Mouse (Mus musculus) layer of hippocampus, postnatal 25 days (tissue): ENCODE measurements around the gene Dnaic1. TPM values are rescaled to one million over a fixed set of nuclear protein-coding genes. Genes with fewer than 3 reads are reported as not detected.
"Not testable (repeated sequence)": the region's sequence is repeated elsewhere in the genome, so short reads cannot be mapped to it uniquely, and the experiment has no call there.

Experiments used
- DNase-seq, 2 experiments: peaks; one replicate each; pipeline ENCODE4 v3.0.0; 2022; ENCODE audit warnings: mixed read lengths in 2 of 2, low spot score in 1 of 2; ENCODE audit errors: extremely low spot score in 1 of 2
- total RNA-seq, 2 experiments: library from RNA; stranded (reverse); gene quantifications; 2 replicates each; pipeline ENCODE4 v1.2.3; 2021

The Dnaic1 gene
- total RNA-seq, 2 experiments from 2014 or later = 7.1 to 11.2 TPM

- no peak for DNase-seq
These were observed 91.4 kb downstream of the Dnaic1 start for GRCm38 (mm10) chr4:41660851-41661430.

GRCm38 (mm10) chr4:41662723-41663122 lies 93.1 kb downstream of the Dnaic1 start:
- DNase-seq = no peak

- DNase-seq = no peak
These were observed 94.0 kb downstream of the Dnaic1 start for GRCm38 (mm10) chr4:41663614-41664013.

GRCm38 (mm10) chr4:41664533-41664932 lies 95.0 kb downstream of the Dnaic1 start:
- DNase-seq = no peak

GRCm38 (mm10) chr4:41665009-41665675 lies 95.6 kb downstream of the Dnaic1 start:
- DNase-seq = no peak

- no peak for DNase-seq
These were observed 97.1 kb downstream of the Dnaic1 start for GRCm38 (mm10) chr4:41666646-41667045.

- DNase-seq = no peak
These were observed 101.3 kb downstream of the Dnaic1 start for GRCm38 (mm10) chr4:41670836-41671235.

- DNase-seq = no peak
These were observed 101.9 kb downstream of the Dnaic1 start for GRCm38 (mm10) chr4:41671500-41671899.

- no peak for DNase-seq
These were observed 102.4 kb downstream of the Dnaic1 start for GRCm38 (mm10) chr4:41671963-41672480.

- DNase-seq = no peak
These were observed 103.0 kb downstream of the Dnaic1 start for GRCm38 (mm10) chr4:41672522-41672963.

- DNase-seq = no peak
These were observed 103.6 kb downstream of the Dnaic1 start for GRCm38 (mm10) chr4:41673186-41673585.

GRCm38 (mm10) chr4:41676248-41677005 lies 106.9 kb downstream of the Dnaic1 start:
- DNase-seq = no peak

- DNase-seq = no peak
These were observed 107.5 kb downstream of the Dnaic1 start for GRCm38 (mm10) chr4:41677006-41677629.

GRCm38 (mm10) chr4:41678863-41679262 lies 109.3 kb downstream of the Dnaic1 start:
- no peak for DNase-seq

GRCm38 (mm10) chr4:41679291-41679690 lies 109.7 kb downstream of the Dnaic1 start:
- DNase-seq = no peak

- DNase-seq = no peak
These were observed 111.6 kb downstream of the Dnaic1 start for GRCm38 (mm10) chr4:41681176-41681575.

- DNase-seq = no peak
These were observed 112.4 kb downstream of the Dnaic1 start for GRCm38 (mm10) chr4:41681947-41682346.

- no peak for DNase-seq
These were observed 113.2 kb downstream of the Dnaic1 start for GRCm38 (mm10) chr4:41682789-41683188.

- not testable (repeated sequence) for DNase-seq
These were observed 113.7 kb downstream of the Dnaic1 start for GRCm38 (mm10) chr4:41683303-41683702.

GRCm38 (mm10) chr4:41684131-41684930 lies 114.8 kb downstream of the Dnaic1 start:
- not testable (repeated sequence) for DNase-seq
